Mouse (Mus musculus) erythroblast, embryonic 14.5 days (primary cell): Measurements from ENCODE around the gene Ptgds.

ENCODE experiments used
- GATA1 ChIP-seq: IDR thresholded peaks from 2 replicates; pipeline ENCODE4 v1.6.1; 2012; ENCODE audit warnings: low read length, inconsistent platforms, mixed read lengths
- TAL1 ChIP-seq: IDR thresholded peaks from 3 replicates; pipeline ENCODE4 v1.6.1; 2012; ENCODE audit warnings: low read length, inconsistent platforms, mixed read lengths

DNA sequence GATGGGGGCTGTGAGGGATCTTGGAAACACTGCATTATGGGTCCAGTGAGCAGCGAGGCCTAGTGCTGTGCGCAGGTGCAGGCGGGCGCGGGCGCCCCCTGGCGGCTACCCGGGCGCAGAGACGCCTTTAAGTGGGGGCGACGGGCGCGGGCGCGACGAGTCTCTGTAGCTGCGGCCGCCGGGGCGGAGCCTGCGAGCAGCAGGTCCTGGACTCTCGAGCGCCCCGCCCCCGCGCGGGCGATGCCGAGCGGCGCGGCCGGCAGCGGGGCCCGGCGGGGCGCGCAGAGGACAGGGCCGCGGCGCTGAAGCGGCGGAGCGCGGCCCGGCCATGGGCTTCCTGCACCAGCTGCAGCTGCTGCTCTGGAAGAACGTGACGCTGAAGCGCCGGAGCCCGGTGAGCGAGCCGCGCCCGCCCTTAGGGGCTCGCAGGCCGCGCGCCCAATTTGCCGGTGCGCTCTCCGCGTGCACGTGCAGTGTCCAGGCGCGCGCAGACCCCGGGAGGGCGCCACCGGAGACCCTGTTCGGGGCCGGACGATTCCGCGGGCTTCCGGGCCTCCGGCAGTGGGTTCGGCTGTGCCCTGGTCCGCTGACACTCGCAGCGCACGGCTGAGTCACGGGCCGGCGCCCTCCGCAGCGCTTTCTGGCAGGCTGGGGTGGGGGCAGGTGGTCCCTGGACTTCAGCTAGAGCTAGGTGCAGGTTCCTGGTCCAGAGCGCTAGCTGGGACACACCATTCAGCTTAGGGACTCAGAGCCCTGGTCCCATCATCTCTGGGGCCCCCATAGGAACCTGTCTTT lies 41.2 kb downstream of the Ptgds start, which contains the start of gene Abca2:
- TF ChIP-seq TAL1 = no peak
- no peak for TF ChIP-seq GATA1
